Mouse (Mus musculus): ENCODE data around the gene Pcnx3. TPM values are rescaled to one million over a fixed set of nuclear protein-coding genes. Genes with fewer than 3 reads are reported as not detected.

The Pcnx3 gene
- 72.3 and 74.8 TPM in 2 replicates for polyA plus RNA-seq (2012; rRNA removed)

DNA sequence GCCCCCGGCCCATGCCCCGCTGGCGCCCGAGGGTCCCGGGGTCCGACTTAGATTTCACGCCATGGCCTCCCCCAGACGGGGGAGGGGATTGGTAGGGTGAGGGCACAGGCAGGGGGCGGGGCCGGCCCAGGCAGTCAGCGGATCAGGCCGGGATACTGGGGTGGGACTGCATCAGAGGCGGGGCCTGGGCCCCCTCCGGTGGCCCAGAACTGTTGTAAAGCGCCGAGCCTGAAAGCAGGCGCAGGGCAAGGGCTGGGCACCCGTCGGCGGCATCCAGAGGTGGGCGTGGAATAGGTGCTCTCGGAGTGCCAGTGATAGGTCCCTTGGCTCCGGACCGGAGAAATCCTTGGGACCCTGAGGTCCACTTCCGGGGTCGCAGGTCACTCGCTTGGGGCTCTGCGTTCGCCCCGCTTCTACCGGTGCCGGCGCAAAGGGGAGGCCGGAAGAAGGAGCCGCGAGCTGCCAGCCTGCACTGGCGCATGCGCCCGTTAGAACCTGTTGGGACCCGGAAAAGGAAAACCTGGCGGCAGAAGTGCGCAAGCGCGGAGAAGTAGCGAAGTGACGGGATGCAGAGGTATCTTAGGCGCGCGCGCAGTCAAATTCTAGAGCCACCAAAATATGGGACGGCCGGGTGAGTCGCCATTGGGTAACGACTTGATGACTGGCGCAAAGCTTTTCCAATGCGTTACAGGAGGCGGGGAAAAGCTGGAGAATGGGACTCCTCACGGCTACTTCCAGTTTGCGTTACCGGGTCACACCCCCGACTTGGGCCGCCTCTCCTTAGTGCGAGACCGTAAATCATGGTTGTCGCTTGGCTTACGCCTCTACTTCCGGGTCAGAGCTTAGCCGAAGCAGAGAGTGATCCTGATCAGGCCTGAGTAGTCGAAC lies at the start of gene Pcnx3, which contains the start of gene Map3k11:
Gene Pcnx3, minus strand, starts transcription at position 709 of the 888 bp plus-strand sequence.
Gene Map3k11, plus strand, starts transcription at position 543 of the 888 bp plus-strand sequence.

DNA sequence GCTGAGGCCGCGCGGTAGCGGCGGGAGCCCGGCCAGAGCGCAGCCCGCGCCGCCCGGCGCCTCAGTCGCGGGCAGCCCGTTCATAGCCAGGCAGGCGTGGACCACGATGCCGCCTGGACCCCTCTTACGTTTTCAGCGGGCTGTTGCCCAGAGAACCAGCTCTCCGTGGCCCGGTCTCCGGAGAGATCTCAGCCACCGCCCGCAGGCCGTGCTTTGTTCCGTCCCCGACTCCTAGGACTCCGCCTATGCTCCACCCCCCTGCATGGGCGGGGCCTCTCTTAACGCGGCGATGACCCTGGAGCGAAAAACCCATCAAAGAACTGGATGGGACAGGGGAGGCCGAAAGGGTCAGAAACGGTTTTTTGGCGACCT lies 40.7 kb upstream of the Pcnx3 start, which contains the start of gene Fam89b:
Gene Fam89b, minus strand, starts transcription at position 210 of the 372 bp plus-strand sequence.

DNA sequence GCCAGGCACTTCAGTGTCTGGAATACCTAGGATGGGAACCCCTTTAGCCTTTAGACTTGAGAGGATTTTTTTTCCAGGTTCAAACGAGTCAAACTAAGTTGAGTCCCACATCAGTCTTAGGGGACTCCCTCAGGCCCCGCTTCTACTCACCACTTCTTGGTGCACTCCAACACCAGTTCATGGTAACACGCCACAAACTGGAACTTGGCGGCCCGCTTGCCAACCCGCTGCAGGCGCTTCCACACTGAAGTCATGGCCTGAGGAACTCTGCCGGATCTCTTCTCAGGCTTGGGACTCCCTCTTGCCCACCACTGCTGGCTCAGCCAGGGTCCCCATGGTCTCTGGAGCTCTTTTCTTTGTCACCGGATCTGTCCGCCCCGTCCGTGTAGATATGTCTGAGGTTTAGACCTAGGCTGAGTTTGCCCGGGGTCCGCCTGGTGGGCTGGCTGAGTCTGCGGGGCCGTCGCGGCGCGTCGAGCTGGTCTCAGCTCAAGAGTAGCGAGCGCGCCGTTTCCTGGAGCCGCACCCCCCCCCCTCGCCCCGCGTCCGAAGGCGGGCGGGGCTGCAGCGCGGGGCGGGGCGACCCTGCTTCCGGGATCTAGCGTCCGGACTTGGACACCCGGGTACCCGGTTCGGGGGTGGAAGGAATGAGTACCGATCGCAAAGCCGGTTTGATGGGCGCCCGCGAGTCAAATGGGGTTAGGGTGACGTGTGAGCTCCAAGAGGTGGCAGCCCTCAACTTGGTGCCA lies 37.2 kb upstream of the Pcnx3 start, which contains the start of gene Ehbp1l1:
Gene Ehbp1l1, minus strand, starts transcription at position 551 of the 749 bp plus-strand sequence.

DNA sequence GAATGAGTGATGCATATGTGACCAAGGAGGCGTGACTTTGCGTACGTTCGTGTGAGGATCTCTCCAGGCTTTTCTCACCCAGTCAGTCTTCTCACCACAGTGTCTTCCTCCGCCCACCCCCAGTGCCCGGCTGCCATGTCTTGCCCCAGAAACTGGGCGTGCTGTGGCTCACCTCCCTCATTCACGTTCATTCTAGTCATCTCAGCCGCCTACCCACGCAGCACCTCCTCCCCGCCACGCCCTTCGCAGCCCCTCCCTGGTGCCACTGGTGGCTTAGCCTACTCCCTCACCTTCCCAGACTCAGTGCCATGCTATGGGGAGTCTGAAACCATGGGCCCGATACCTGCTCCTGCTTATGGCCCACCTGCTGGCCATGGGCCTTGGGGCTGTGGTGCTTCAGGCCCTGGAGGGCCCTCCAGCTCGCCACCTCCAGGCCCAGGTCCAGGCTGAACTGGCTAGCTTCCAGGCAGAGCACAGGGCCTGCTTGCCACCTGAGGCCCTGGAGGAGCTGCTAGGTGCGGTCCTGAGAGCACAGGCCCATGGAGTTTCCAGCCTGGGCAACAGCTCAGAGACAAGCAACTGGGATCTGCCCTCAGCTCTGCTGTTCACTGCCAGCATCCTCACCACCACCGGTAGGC lies 15.6 kb upstream of the Pcnx3 start, which contains the start of gene Kcnk7:
Gene Kcnk7, plus strand, starts transcription at position 205 of the 638 bp plus-strand sequence.

DNA sequence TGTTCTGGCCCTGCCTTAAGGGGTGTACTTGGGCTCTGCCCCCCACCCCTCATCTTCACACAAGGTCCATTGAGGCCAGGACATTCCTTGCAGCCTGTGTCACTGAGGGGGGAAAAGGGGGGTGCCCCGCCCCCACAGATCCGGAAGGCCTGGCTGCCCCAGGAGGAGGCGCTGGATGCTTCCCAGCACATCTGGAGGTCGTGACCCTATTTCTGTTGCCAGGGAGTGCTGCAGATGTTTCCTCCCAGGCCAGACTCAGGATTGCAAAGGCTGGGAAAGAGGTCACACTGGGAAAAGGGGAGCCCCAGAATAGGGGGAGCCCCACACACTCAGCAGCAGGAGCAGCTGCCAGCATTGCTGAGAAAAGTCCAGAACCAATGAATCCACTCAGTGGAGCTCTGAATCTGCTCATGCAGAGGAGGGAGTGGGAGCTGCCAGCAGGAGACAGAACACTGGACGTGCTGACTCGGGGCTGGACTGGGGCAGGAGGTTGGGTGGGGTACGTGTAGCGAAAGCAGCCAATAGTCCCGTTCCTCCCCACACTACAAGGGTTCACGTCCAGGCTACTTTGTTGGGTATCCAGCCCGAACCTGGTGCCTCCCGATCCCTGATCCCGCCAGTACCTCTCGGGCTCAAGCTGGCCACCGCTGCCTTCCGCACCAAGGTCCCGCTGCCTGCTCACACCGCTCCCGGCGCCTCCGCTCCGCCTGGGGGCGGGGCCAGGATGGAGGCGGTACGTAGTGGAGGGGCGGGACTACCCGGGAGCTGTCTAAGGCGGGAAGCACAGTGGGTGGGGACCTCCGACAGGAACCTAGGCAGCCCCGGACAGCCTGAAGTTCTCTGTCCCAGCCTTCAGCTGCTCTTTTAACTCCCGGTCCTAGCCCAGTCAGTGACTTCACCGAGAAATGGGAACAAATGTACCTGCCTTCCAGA lies 25.5 kb downstream of the Pcnx3 start, which contains the start of gene Sipa1:
Gene Sipa1, minus strand, starts transcription at position 727 of the 933 bp plus-strand sequence.

DNA sequence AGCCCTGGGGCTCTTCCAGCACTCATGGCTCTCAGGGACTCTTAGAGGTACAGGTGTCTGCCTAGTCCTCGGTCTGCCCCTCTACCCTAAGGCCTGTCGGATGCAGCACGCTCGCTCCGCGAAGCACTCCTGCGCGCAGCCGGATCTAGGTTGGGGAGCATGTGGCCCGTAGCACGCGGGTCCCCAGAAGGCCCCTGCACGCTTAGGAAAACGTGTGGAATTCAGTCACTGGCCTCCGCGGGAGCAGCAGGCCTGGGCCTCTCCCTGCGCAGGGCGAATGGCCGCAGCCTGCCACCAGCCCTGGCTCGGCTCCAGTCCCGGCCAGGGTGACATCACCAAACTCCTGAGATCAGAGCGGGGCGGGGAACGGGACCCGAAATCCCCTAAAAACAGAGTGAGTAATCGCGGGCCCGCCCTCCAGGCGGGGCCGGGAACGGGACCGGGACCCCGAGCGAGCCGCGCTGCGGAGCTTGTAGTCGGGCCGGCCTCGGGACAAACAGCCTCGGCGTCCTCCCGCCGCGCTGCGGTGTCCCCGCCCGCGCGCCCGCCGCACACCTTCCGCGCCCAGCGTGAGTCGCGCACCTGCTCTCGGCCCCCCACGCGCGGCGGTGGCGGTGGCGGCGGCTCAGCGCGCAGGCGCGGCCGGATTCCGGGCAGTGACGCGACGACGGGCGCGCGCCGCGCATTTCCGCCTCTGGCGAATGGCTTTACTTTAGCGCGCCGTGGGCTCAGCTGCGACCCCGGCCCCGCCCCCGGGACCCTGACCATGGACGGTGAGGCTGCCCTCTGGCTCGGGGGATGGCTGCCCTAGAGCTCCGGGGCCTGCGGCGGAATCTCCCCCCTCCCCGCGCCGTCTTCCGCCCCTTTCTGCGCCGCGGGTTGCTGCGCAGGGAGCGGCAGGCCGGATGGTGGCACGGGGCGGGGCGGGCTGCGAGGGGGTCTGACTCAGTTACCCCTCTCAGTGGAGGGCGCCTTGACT lies 51.4 kb downstream of the Pcnx3 start, which contains the start of gene Rela:
Gene Rela, plus strand, starts transcription at position 415 of the 979 bp plus-strand sequence.

Other genes with a start within 250 kb of the Pcnx3 start
- 3.9 and 5.8 TPM in 2 replicates for gene Fosl1, start 241.4 kb downstream of the Pcnx3 start, polyA plus RNA-seq (2012; rRNA removed)
- 4.7 and 7.0 TPM in 2 replicates for gene Ccdc85b, start 231.0 kb downstream of the Pcnx3 start, polyA plus RNA-seq (2012; rRNA removed)
- gene Fibp, start 228.3 kb downstream of the Pcnx3 start, polyA plus RNA-seq (2012; rRNA removed): 58.0 and 59.2 TPM in 2 replicates
- 0.39 and 0.48 TPM in 2 replicates for gene Ctsw, start 220.4 kb downstream of the Pcnx3 start, polyA plus RNA-seq (2012; rRNA removed)
- 42.2 and 56.1 TPM in 2 replicates for gene Efemp2, start 215.0 kb downstream of the Pcnx3 start, polyA plus RNA-seq (2012; rRNA removed)
- gene Mus81, start 200.5 kb downstream of the Pcnx3 start, polyA plus RNA-seq (2012; rRNA removed): 23.4 and 28.0 TPM in 2 replicates
- gene Cfl1, start 198.5 kb downstream of the Pcnx3 start, polyA plus RNA-seq (2012; rRNA removed): 163 and 181 TPM in 2 replicates
- 0.14 TPM in 1 of 2 replicates, not detected in the other for gene 1700020D05Rik, start 185.1 kb downstream of the Pcnx3 start, polyA plus RNA-seq (2012; rRNA removed)
- gene Snx32, start 178.4 kb downstream of the Pcnx3 start, polyA plus RNA-seq (2012; rRNA removed): 1.4 and 3.3 TPM in 2 replicates
- gene Ovol1, start 128.3 kb downstream of the Pcnx3 start, polyA plus RNA-seq (2012; rRNA removed): 15.5 and 19.7 TPM in 2 replicates
- gene Ap5b1, start 120.9 kb downstream of the Pcnx3 start, polyA plus RNA-seq (2012; rRNA removed): 7.9 and 8.8 TPM in 2 replicates
- gene Rnaseh2c, start 87.0 kb downstream of the Pcnx3 start, polyA plus RNA-seq (2012; rRNA removed): 33.0 and 50.2 TPM in 2 replicates
- gene Kat5, start 78.7 kb downstream of the Pcnx3 start, polyA plus RNA-seq (2012; rRNA removed): 16.5 and 19.2 TPM in 2 replicates
- gene Rela, start 51.4 kb downstream of the Pcnx3 start, polyA plus RNA-seq (2012; rRNA removed): 51.2 and 52.1 TPM in 2 replicates
- 17.8 and 23.9 TPM in 2 replicates for gene Sipa1, start 25.2 kb downstream of the Pcnx3 start, polyA plus RNA-seq (2012; rRNA removed)
- gene Map3k11, start 166 bp downstream of the Pcnx3 start, polyA plus RNA-seq (2012; rRNA removed): 39.8 and 46.6 TPM in 2 replicates
- gene Kcnk7, start 15.5 kb upstream of the Pcnx3 start, polyA plus RNA-seq (2012; rRNA removed): 5.6 and 9.1 TPM in 2 replicates
- gene Ehbp1l1, start 37.4 kb upstream of the Pcnx3 start, polyA plus RNA-seq (2012; rRNA removed): 38.0 and 41.9 TPM in 2 replicates
- 90.2 and 136 TPM in 2 replicates for gene Fam89b, start 40.7 kb upstream of the Pcnx3 start, polyA plus RNA-seq (2012; rRNA removed)
- 35.8 and 40.4 TPM in 2 replicates for gene Ltbp3, start 52.0 kb upstream of the Pcnx3 start, polyA plus RNA-seq (2012; rRNA removed)
- gene Scyl1, start 82.5 kb upstream of the Pcnx3 start, polyA plus RNA-seq (2012; rRNA removed): 40.1 and 44.5 TPM in 2 replicates
- 9.3 and 10.0 TPM in 2 replicates for gene Frmd8, start 186.4 kb upstream of the Pcnx3 start, polyA plus RNA-seq (2012; rRNA removed)
- gene Slc25a45, start 188.9 kb upstream of the Pcnx3 start, polyA plus RNA-seq (2012; rRNA removed): 9.7 and 9.8 TPM in 2 replicates
- gene Tigd3, start 205.2 kb upstream of the Pcnx3 start, polyA plus RNA-seq (2012; rRNA removed): 0.19 and 0.25 TPM in 2 replicates
- 29.4 and 29.7 TPM in 2 replicates for gene Dpf2, start 224.1 kb upstream of the Pcnx3 start, polyA plus RNA-seq (2012; rRNA removed)
- 7.8 and 8.0 TPM in 2 replicates for gene Cdc42ep2, start 235.9 kb upstream of the Pcnx3 start, polyA plus RNA-seq (2012; rRNA removed)

All from stomach, adult 2 months (tissue).